Comparison of ENCODE assay signal across 24 mouse cellular contexts in the genomic region with DNA sequence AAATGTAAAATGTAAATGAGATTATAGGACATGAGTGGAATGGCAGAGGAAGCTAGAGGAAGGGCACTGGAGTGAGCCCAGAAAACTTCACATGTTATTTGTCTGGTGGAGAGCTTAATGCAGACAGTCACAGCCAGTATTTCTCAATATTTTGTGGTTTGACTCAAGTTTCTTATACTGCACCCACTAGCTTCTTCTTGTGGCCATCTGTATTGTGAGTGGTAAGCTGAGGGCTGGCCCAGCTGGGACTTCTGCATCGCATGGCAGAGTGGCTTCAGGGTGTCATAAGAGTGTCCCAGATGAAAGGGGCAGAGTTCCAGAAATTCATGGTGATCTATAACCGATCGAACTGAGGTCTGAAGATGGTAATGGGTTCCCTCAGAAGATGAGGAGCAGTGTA. TPM values are rescaled to one million over a fixed set of nuclear protein-coding genes. Genes with fewer than 3 reads are reported as not detected.
"Had no signal": no experiment of that assay in that cellular context is flagged by ENCODE, and none has a peak within 500 bp of the region (broad histone marks: within the 10 kb centered on the region; RNA-seq: fewer than 3 reads in every experiment).

No protein-coding gene starts in this region.

- H3K4me1 ChIP-seq: limb, embryonic 12.5 days; limb, embryonic 15.5 days; midbrain, embryonic 12.5 days; neural tube, embryonic 13.5 days; stomach, embryonic 15.5 days had no signal

- H3K27ac ChIP-seq: limb, embryonic 12.5 days; limb, embryonic 15.5 days; liver, embryonic 14.5 days; macrophage; midbrain, embryonic 12.5 days; neural tube, embryonic 13.5 days; stomach, embryonic 15.5 days had no signal

- ATAC-seq: liver, postnatal 0 days; lung, postnatal 0 days; midbrain, embryonic 16.5 days had no signal

- DNase-seq: kidney, adult 9 months; kidney, postnatal 14 days; kidney, postnatal 4 days; left cerebral cortex, postnatal 4 days; liver, postnatal 0 days; lung, embryonic 14.5 days; retina, postnatal 1 day; right cerebral cortex, postnatal 25 days; spleen, adult 18-20 months; thymus, postnatal 36 days had no signal

- H3K4me3 ChIP-seq: limb, embryonic 12.5 days; limb, embryonic 15.5 days; midbrain, embryonic 12.5 days; myocyte; neural tube, embryonic 13.5 days; stomach, embryonic 15.5 days had no signal

RNA-seq across cellular contexts. Expression of gene B3gnt6, which starts 1.1 kb away (rescaled TPM):
- total RNA-seq: megakaryocyte-erythroid progenitor cell, adult 5-6 weeks; monocyte, adult 5-6 weeks; neutrophil, adult 5-6 weeks had no signal
- polyA plus RNA-seq: limb, embryonic 12.5 days; limb, embryonic 15.5 days; liver, embryonic 11.5 days; lung, embryonic 14.5 days; macrophage; midbrain, embryonic 12.5 days had no signal

RNA-seq across cellular contexts. Expression of gene Omp, which starts 55.1 kb away (rescaled TPM):
- total RNA-seq: monocyte, adult 5-6 weeks had no signal
- polyA plus RNA-seq: macrophage; midbrain, embryonic 12.5 days had no signal
